Mouse (Mus musculus) forebrain, embryonic 13.5 days (tissue): ENCODE data around the gene Dock9. TPM values are rescaled to one million over a fixed set of nuclear protein-coding genes. Genes with fewer than 3 reads are reported as not detected.

Experiments
- ATAC-seq: fragments of 200-750 bp; cut with Nextera tagmentation; 2 replicates; pipeline ENCODE4 v1.8.0; 2017
- H3K27ac ChIP-seq: fragments of 300-500 bp; sonication (generic); 2 replicates; pipeline ENCODE4 v1.5.1; 2015; ENCODE audit warnings: inconsistent platforms, mild to moderate bottlenecking, moderate library complexity
- H3K27me3 ChIP-seq: fragments of 300-500 bp; sonication (generic); 2 replicates; pipeline ENCODE4 v1.6.1; 2015; ENCODE audit warnings: mild to moderate bottlenecking, inconsistent platforms
- H3K36me3 ChIP-seq: fragments of 300-500 bp; sonication (generic); 2 replicates; pipeline ENCODE4 v1.6.1; 2015; ENCODE audit warnings: mild to moderate bottlenecking, inconsistent platforms; ENCODE audit not compliant: poor library complexity, severe bottlenecking
- H3K4me1 ChIP-seq: fragments of 300-500 bp; sonication (generic); 2 replicates; pipeline ENCODE4 v1.6.1; 2015; ENCODE audit warnings: inconsistent platforms
- H3K4me2 ChIP-seq: fragments of 300-500 bp; sonication (generic); 2 replicates; pipeline ENCODE4 v1.6.1; 2015; ENCODE audit warnings: inconsistent platforms, mild to moderate bottlenecking, moderate library complexity
- H3K4me3 ChIP-seq: fragments of 300-500 bp; sonication (generic); 2 replicates; pipeline ENCODE4 v1.5.1; 2015; ENCODE audit warnings: mild to moderate bottlenecking, inconsistent platforms
- H3K9ac ChIP-seq: fragments of 300-500 bp; sonication (generic); 2 replicates; pipeline ENCODE4 v1.6.1; 2015; ENCODE audit warnings: mild to moderate bottlenecking, inconsistent platforms
- H3K9me3 ChIP-seq: fragments of 300-500 bp; sonication (generic); replicated peaks from 2 replicates; pipeline ENCODE4 v1.6.1; 2016; ENCODE audit warnings: inconsistent platforms
- WGBS: fragments of 180-500 bp; shearing (Covaris S2); methylation state at CpG from one replicate; pipeline ENCODE4 v1.1.7; 2015; 5-methylcytosine and 5-hydroxymethylcytosine counted together
- polyA plus RNA-seq: library from polyadenylated mRNA; unstranded; fragments of >200 nt; fragmentation: Nextera tagmentation; extraction: Ambion mirVana; gene quantifications from 2 replicates; pipeline ENCODE4 v1.2.1, GENCODE M21; 2015

The Dock9 gene
- polyA plus RNA-seq, 1 experiment from 2014 or later, result 4.2 TPM

GRCm38 (mm10) chr14:121711089-121711826 lies 86.4 kb downstream of the Dock9 start:
- Histone ChIP-seq H3K36me3 (no peaks in the 10 kb centered on the region), H3K4me2 (no peak overlapping the region), H3K27ac (no peak overlapping the region), H3K9ac (no peak overlapping the region), H3K27me3 (no peaks in the 10 kb centered on the region), H3K4me3 (no peak overlapping the region), H3K9me3 (no peaks in the 10 kb centered on the region), H3K4me1 (peaks cover 25% of the 10 kb centered on the region)
- WGBS, result 80% methylated on average over 14 of the region's 14 CpGs
- ATAC-seq, result no peak

- Histone ChIP-seq H3K36me3 (no peaks in the 10 kb centered on the region), H3K9ac (no peak overlapping the region), H3K4me1 (peaks cover 25% of the 10 kb centered on the region), H3K27ac (no peak overlapping the region), H3K9me3 (no peaks in the 10 kb centered on the region), H3K4me3 (no peak overlapping the region), H3K27me3 (no peaks in the 10 kb centered on the region), H3K4me2 (no peak overlapping the region)
- ATAC-seq, result no peak
- WGBS, result 66% methylated on average over 3 of the region's 3 CpGs
Measured at GRCm38 (mm10) chr14:121710130-121710529, 87.5 kb downstream of the Dock9 start.

- WGBS, result 4% methylated on average over 2 of the region's 2 CpGs
- no peak overlapping the region for H3K4me2 ChIP-seq
- peaks cover 14% of the 10 kb centered on the region; the same call in 1 of the 2 replicates for H3K4me1 ChIP-seq
- H3K36me3 ChIP-seq, result no peaks in the 10 kb centered on the region
- peak; percentile 57; the same call in 1 of the 2 replicates for ATAC-seq
- no peaks in the 10 kb centered on the region for H3K9me3 ChIP-seq
- H3K27me3 ChIP-seq, result no peaks in the 10 kb centered on the region
- no peak overlapping the region for H3K9ac ChIP-seq
- no peak overlapping the region for H3K4me3 ChIP-seq
- H3K27ac ChIP-seq, result no peak overlapping the region
Measured at GRCm38 (mm10) chr14:121708244-121708643, 89.4 kb downstream of the Dock9 start.

- H3K4me2 ChIP-seq, result no peak overlapping the region
- 83% methylated on average over 3 of the region's 3 CpGs for WGBS
- no peak overlapping the region for H3K4me3 ChIP-seq
- ATAC-seq, result no peak
- no peak overlapping the region for H3K9ac ChIP-seq
- H3K27me3 ChIP-seq, result no peaks in the 10 kb centered on the region
- H3K27ac ChIP-seq, result no peak overlapping the region
- no peaks in the 10 kb centered on the region for H3K9me3 ChIP-seq
- no peaks in the 10 kb centered on the region for H3K36me3 ChIP-seq
- peaks cover 10% of the 10 kb centered on the region; the same call in 1 of the 2 replicates for H3K4me1 ChIP-seq
Measured at GRCm38 (mm10) chr14:121706482-121706901, 91.1 kb downstream of the Dock9 start.

- no peak overlapping the region for H3K4me2 ChIP-seq
- H3K4me1 ChIP-seq, result peaks cover 10% of the 10 kb centered on the region; the same call in 1 of the 2 replicates
- H3K27ac ChIP-seq, result no peak overlapping the region
- H3K9ac ChIP-seq, result no peak overlapping the region
- no peak overlapping the region for H3K4me3 ChIP-seq
- WGBS, result 70% methylated on average over 5 of the region's 5 CpGs
- H3K27me3 ChIP-seq, result no peaks in the 10 kb centered on the region
- ATAC-seq, result no peak
- no peaks in the 10 kb centered on the region for H3K36me3 ChIP-seq
- H3K9me3 ChIP-seq, result no peaks in the 10 kb centered on the region
Measured at GRCm38 (mm10) chr14:121705644-121706043, 92.0 kb downstream of the Dock9 start.

- WGBS, result 65% methylated on average over 4 of the region's 4 CpGs
Measured at GRCm38 (mm10) chr14:121702534-121702933, 95.1 kb downstream of the Dock9 start.

GRCm38 (mm10) chr14:121700013-121700412 lies 97.6 kb downstream of the Dock9 start:
- ATAC-seq, result no peak
- no peaks in the 10 kb centered on the region for H3K36me3 ChIP-seq
- H3K27me3 ChIP-seq, result 0 out of 2 replicates have a peak, but pooled peaks cover 4% of the 10 kb centered on the region
- no peak overlapping the region for H3K27ac ChIP-seq
- 86% methylated on average over 1 of the region's 1 CpGs for WGBS
- H3K4me3 ChIP-seq, result no peak overlapping the region
- H3K9me3 ChIP-seq, result no peaks in the 10 kb centered on the region
- no peak overlapping the region for H3K9ac ChIP-seq
- no peak overlapping the region for H3K4me2 ChIP-seq
- peaks cover 20% of the 10 kb centered on the region for H3K4me1 ChIP-seq

More at GRCm38 (mm10) chr14:121702534-121702933, 95.1 kb downstream of the Dock9 start:
- Histone ChIP-seq H3K27me3 (no peaks in the 10 kb centered on the region), H3K4me2 (no peak overlapping the region), H3K4me3 (no peak overlapping the region), H3K9me3 (no peaks in the 10 kb centered on the region), H3K9ac (no peak overlapping the region), H3K27ac (no peak overlapping the region), H3K36me3 (no peaks in the 10 kb centered on the region), H3K4me1 (peaks cover 15% of the 10 kb centered on the region)
- no peak for ATAC-seq

- no peaks in the 10 kb centered on the region for H3K36me3 ChIP-seq
- WGBS, result 13% methylated on average over 7 of the region's 7 CpGs
- no peaks in the 10 kb centered on the region for H3K9me3 ChIP-seq
- H3K4me1 ChIP-seq, result peaks cover 20% of the 10 kb centered on the region
- H3K27me3 ChIP-seq, result 0 out of 2 replicates have a peak, but pooled peaks cover 4% of the 10 kb centered on the region
- ATAC-seq, result no peak
- peak overlapping the region; percentile 59 for H3K4me2 ChIP-seq
- H3K4me3 ChIP-seq, result peak overlapping the region; percentile 27
- no peak overlapping the region for H3K27ac ChIP-seq
- H3K9ac ChIP-seq, result peak overlapping the region; percentile 53; the same call in 1 of the 2 replicates
Measured at GRCm38 (mm10) chr14:121698620-121698950, 99.1 kb downstream of the Dock9 start.

- Histone ChIP-seq H3K27me3 (0 out of 2 replicates have a peak, but pooled peaks cover 4% of the 10 kb centered on the region), H3K9me3 (no peaks in the 10 kb centered on the region), H3K4me2 (peak overlapping the region; percentile 59), H3K4me1 (peaks cover 20% of the 10 kb centered on the region), H3K27ac (no peak overlapping the region; the same call in 1 of the 2 replicates), H3K4me3 (peak overlapping the region; percentile 27), H3K9ac (peak overlapping the region; percentile 53), H3K36me3 (no peaks in the 10 kb centered on the region)
- WGBS, result 7% methylated on average over 23 of the region's 23 CpGs
- ATAC-seq, result peak; percentile 61
Measured at GRCm38 (mm10) chr14:121697709-121698619, 99.7 kb downstream of the Dock9 start.

GRCm38 (mm10) chr14:121697143-121697680 lies 100.4 kb downstream of the Dock9 start:
- WGBS, result 14% methylated on average over 9 of the region's 9 CpGs
- no peaks in the 10 kb centered on the region for H3K9me3 ChIP-seq
- H3K4me1 ChIP-seq, result peaks cover 20% of the 10 kb centered on the region
- H3K4me2 ChIP-seq, result peak overlapping the region; percentile 59
- no peaks in the 10 kb centered on the region for H3K36me3 ChIP-seq
- ATAC-seq, result no peak; the same call in 1 of the 2 replicates
- H3K27ac ChIP-seq, result no peak overlapping the region
- H3K4me3 ChIP-seq, result peak overlapping the region; percentile 27; the same call in 1 of the 2 replicates
- H3K27me3 ChIP-seq, result 0 out of 2 replicates have a peak, but pooled peaks cover 4% of the 10 kb centered on the region
- H3K9ac ChIP-seq, result 0 out of 2 replicates have a peak overlapping the region, but pooled peaks have one; percentile 26

GRCm38 (mm10) chr14:121696429-121697118 lies 101.1 kb downstream of the Dock9 start:
- Histone ChIP-seq H3K9me3 (no peaks in the 10 kb centered on the region), H3K4me2 (peak overlapping the region; percentile 59; the same call in 1 of the 2 replicates)

More at GRCm38 (mm10) chr14:121696429-121697118, 101.1 kb downstream of the Dock9 start:
- Histone ChIP-seq H3K4me3 (no peak overlapping the region), H3K9ac (no peak overlapping the region), H3K4me1 (peaks cover 20% of the 10 kb centered on the region), H3K36me3 (no peaks in the 10 kb centered on the region), H3K27me3 (0 out of 2 replicates have a peak, but pooled peaks cover 4% of the 10 kb centered on the region), H3K27ac (no peak overlapping the region)
- no peak for ATAC-seq
- WGBS, result 81% methylated on average over 8 of the region's 8 CpGs
